Mouse (Mus musculus): ENCODE measurements around the gene Tifa.

- no peak for TF ChIP-seq POLR2A (IDR thresholded peaks at IDR 0.05; ENCODE audit: low read depth, low read length)
- TF ChIP-seq CTCF (IDR thresholded peaks at IDR 0.05; ENCODE audit: borderline replicate concordance, insufficient read depth, low read length): no peak
Measured at GRCm38 (mm10) chr3:127795762-127796161, 6.2 kb downstream of the Tifa start.

All from embryonic fibroblast, embryonic 13.5 days (primary cell).